Mouse (Mus musculus) forebrain, embryonic 16.5 days (tissue): ENCODE results near the gene Mcm3ap. TPM values are rescaled to one million over a fixed set of nuclear protein-coding genes. Genes with fewer than 3 reads are reported as not detected.

Source experiments
- ATAC-seq: fragments of 200-750 bp; cut with Nextera tagmentation; 2 replicates; pipeline ENCODE4 v1.8.0; 2017; ENCODE audit warnings: mild to moderate bottlenecking, moderate library complexity
- H3K27ac ChIP-seq: fragments of 300-500 bp; sonication (generic); 2 replicates; pipeline ENCODE4 v1.5.1; 2014; ENCODE audit warnings: low read length, control low read depth
- H3K27me3 ChIP-seq: fragments of 300-500 bp; sonication (generic); replicated peaks from 2 replicates; pipeline ENCODE4 v1.6.1; 2014; ENCODE audit warnings: low read length; ENCODE audit not compliant: control insufficient read depth, insufficient read depth
- H3K36me3 ChIP-seq: fragments of 300-500 bp; sonication (generic); 2 replicates; pipeline ENCODE4 v1.6.1; 2014; ENCODE audit not compliant: control insufficient read depth, insufficient read depth
- H3K4me1 ChIP-seq: fragments of 300-500 bp; sonication (generic); replicated peaks from 2 replicates; pipeline ENCODE4 v1.6.1; 2014; ENCODE audit warnings: low read length; ENCODE audit not compliant: control insufficient read depth, insufficient read depth
- H3K4me2 ChIP-seq: fragments of 300-500 bp; sonication (generic); 2 replicates; pipeline ENCODE4 v1.6.1; 2014; ENCODE audit warnings: mild to moderate bottlenecking, low read length, control low read depth
- H3K4me3 ChIP-seq: fragments of 300-500 bp; sonication (generic); replicated peaks from 2 replicates; pipeline ENCODE4 v1.5.1; 2014; ENCODE audit warnings: mild to moderate bottlenecking, low read length, control low read depth
- H3K9ac ChIP-seq: fragments of 300-500 bp; sonication (generic); replicated peaks from 2 replicates; pipeline ENCODE4 v1.6.1; 2014; ENCODE audit warnings: low read depth, low read length, control low read depth
- H3K9me3 ChIP-seq: fragments of 300-500 bp; sonication (generic); 2 replicates; pipeline ENCODE4 v1.6.1; 2016; ENCODE audit warnings: low read length; ENCODE audit not compliant: control insufficient read depth
- WGBS: fragments of 180-500 bp; shearing (Covaris S2); extraction: QIAGEN DNeasy Blood & Tissue Kit; methylation state at CpG from one replicate; pipeline ENCODE4 v1.1.7; 2014; 5-methylcytosine and 5-hydroxymethylcytosine counted together
- polyA plus RNA-seq: library from polyadenylated mRNA; unstranded; fragments of >200 nt; fragmentation: Nextera tagmentation; extraction: Ambion mirVana; gene quantifications from 2 replicates; pipeline ENCODE4 v1.2.1, GENCODE M21; 2015

Mcm3ap gene
- polyA plus RNA-seq, 1 experiment from 2014 or later: 70.3 TPM

- no peak overlapping the region for H3K9ac ChIP-seq
- H3K27ac ChIP-seq: no peak overlapping the region
- WGBS: 95% methylated on average over 8 of the region's 8 CpGs
- H3K27me3 ChIP-seq: no peaks in the 10 kb centered on the region
- H3K4me1 ChIP-seq: no peaks in the 10 kb centered on the region
- ATAC-seq: no peak
- H3K4me2 ChIP-seq: no peak overlapping the region
- H3K4me3 ChIP-seq: no peak overlapping the region
- H3K9me3 ChIP-seq: no peaks in the 10 kb centered on the region
- peaks cover 51% of the 10 kb centered on the region for H3K36me3 ChIP-seq
These were observed 79.5 kb downstream of the Mcm3ap start for GRCm38 (mm10) chr10:76548218-76548617.

GRCm38 (mm10) chr10:76550458-76550857 lies 81.7 kb downstream of the Mcm3ap start:
- H3K27me3 ChIP-seq: no peaks in the 10 kb centered on the region
- no peak overlapping the region for H3K9ac ChIP-seq
- H3K4me2 ChIP-seq: no peak overlapping the region
- 86% methylated on average over 5 of the region's 5 CpGs for WGBS
- no peaks in the 10 kb centered on the region for H3K4me1 ChIP-seq
- H3K36me3 ChIP-seq: peaks cover 54% of the 10 kb centered on the region
- no peaks in the 10 kb centered on the region for H3K9me3 ChIP-seq
- H3K27ac ChIP-seq: no peak overlapping the region
- no peak overlapping the region for H3K4me3 ChIP-seq
- no peak for ATAC-seq

- 68% methylated on average over 3 of the region's 3 CpGs for WGBS
- H3K9ac ChIP-seq: no peak overlapping the region
- H3K4me2 ChIP-seq: no peak overlapping the region
- no peak for ATAC-seq
- H3K27me3 ChIP-seq: no peaks in the 10 kb centered on the region
- H3K36me3 ChIP-seq: peaks cover 51% of the 10 kb centered on the region
- no peak overlapping the region for H3K27ac ChIP-seq
- no peaks in the 10 kb centered on the region for H3K9me3 ChIP-seq
- H3K4me1 ChIP-seq: no peaks in the 10 kb centered on the region
- no peak overlapping the region for H3K4me3 ChIP-seq
These were observed 82.8 kb downstream of the Mcm3ap start for GRCm38 (mm10) chr10:76551556-76551955.

GRCm38 (mm10) chr10:76554061-76554460 lies 85.3 kb downstream of the Mcm3ap start:
- no peak for ATAC-seq

GRCm38 (mm10) chr10:76561972-76562371 lies 93.2 kb downstream of the Mcm3ap start, which contains the start of gene Spatc1l:
Spatc1l (plus strand) TSS chr10:76562272.
- no peaks in the 10 kb centered on the region for H3K27me3 ChIP-seq
- H3K4me1 ChIP-seq: no peaks in the 10 kb centered on the region
- H3K27ac ChIP-seq: no peak within 1 kb of the TSS
- no peaks in the 10 kb centered on the region for H3K36me3 ChIP-seq
- H3K4me3 ChIP-seq: no peak within 1 kb of the TSS
- H3K9me3 ChIP-seq: no peaks in the 10 kb centered on the region
- H3K4me2 ChIP-seq: no peak within 1 kb of the TSS
- H3K9ac ChIP-seq: no peak within 1 kb of the TSS
- no peak for ATAC-seq
- WGBS: 88% methylated on average over 10 of the region's 10 CpGs

More at GRCm38 (mm10) chr10:76554061-76554460, 85.3 kb downstream of the Mcm3ap start:
- no peaks in the 10 kb centered on the region for H3K27me3 ChIP-seq
- peaks cover 41% of the 10 kb centered on the region for H3K36me3 ChIP-seq
- H3K9me3 ChIP-seq: no peaks in the 10 kb centered on the region
- no peak overlapping the region for H3K4me2 ChIP-seq
- H3K4me1 ChIP-seq: no peaks in the 10 kb centered on the region
- no peak overlapping the region for H3K27ac ChIP-seq
- 90% methylated on average over 5 of the region's 5 CpGs for WGBS
- no peak overlapping the region for H3K4me3 ChIP-seq
- H3K9ac ChIP-seq: no peak overlapping the region

Other genes starting within 250 kb of the Mcm3ap start
- gene Prmt2, start 231.1 kb upstream of the Mcm3ap start, polyA plus RNA-seq: 282 and 309 TPM in 2 replicates
- gene S100b, start 215.1 kb upstream of the Mcm3ap start, polyA plus RNA-seq: 1.2 TPM in 2 replicates
- gene Dip2a, start 123.6 kb upstream of the Mcm3ap start, polyA plus RNA-seq: 15.9 and 19.6 TPM in 2 replicates
- gene AC141477.1, start 28.5 kb upstream of the Mcm3ap start, polyA plus RNA-seq: not detected in 2 replicates
- 8.7 and 11.8 TPM in 2 replicates for gene Pcnt, start 26.1 kb upstream of the Mcm3ap start, polyA plus RNA-seq
- gene 2610028H24Rik, start 19.8 kb upstream of the Mcm3ap start, polyA plus RNA-seq: 0.32 TPM in 1 of 2 replicates, not detected in the other
- 7.1 and 7.2 TPM in 2 replicates for gene Ybey, start 187 bp downstream of the Mcm3ap start, polyA plus RNA-seq
- 44.0 and 52.3 TPM in 2 replicates for gene Lss, start 62.7 kb downstream of the Mcm3ap start, polyA plus RNA-seq
- gene Spatc1l, start 93.3 kb downstream of the Mcm3ap start, polyA plus RNA-seq: 0.24 TPM in 1 of 2 replicates, not detected in the other
- 0.15 TPM in 1 of 2 replicates, not detected in the other for gene Ftcd, start 106.7 kb downstream of the Mcm3ap start, polyA plus RNA-seq
- 8.1 and 14.7 TPM in 2 replicates for gene Col6a2, start 154.7 kb downstream of the Mcm3ap start, polyA plus RNA-seq